Mouse (Mus musculus) lung, postnatal 0 days (tissue): Measurements from ENCODE around the gene Kmt2a.

Experiments used
- CTCF ChIP-seq: IDR thresholded peaks from 2 replicates; pipeline ENCODE4 v1.5.1; 2016; ENCODE audit warnings: antibody characterized with exemption, mild to moderate bottlenecking
- EP300 ChIP-seq: IDR thresholded peaks from 2 replicates; pipeline ENCODE4 v1.6.1; 2016; ENCODE audit warnings: antibody characterized with exemption, mild to moderate bottlenecking, control low read depth

- TF ChIP-seq CTCF (no peak), EP300 (no peak)
Measured at GRCm38 (mm10) chr9:44760873-44761272, 120.2 kb downstream of the Kmt2a start.
